Mouse (Mus musculus) ES-E14 (cell line): ENCODE results near the gene Plekhf1. TPM values are rescaled to one million over a fixed set of nuclear protein-coding genes. Genes with fewer than 3 reads are reported as not detected.

Source experiments
- DNase-seq: peaks from one replicate; pipeline ENCODE4 v3.0.0-alpha.2; 2013; ENCODE audit warnings: low read depth, low spot score
- H3K27ac ChIP-seq: 2 replicates; pipeline ENCODE4 v1.5.1; 2012; ENCODE audit warnings: low read depth, mild to moderate bottlenecking, low read length, moderate library complexity, mixed read lengths; ENCODE audit not compliant: poor library complexity, insufficient read depth, severe bottlenecking
- H3K36me3 ChIP-seq: 2 replicates; pipeline ENCODE4 v1.6.1; 2012; ENCODE audit warnings: mild to moderate bottlenecking, low read length, moderate library complexity, mixed read lengths; ENCODE audit not compliant: control insufficient read depth, poor library complexity, insufficient read depth, severe bottlenecking
- H3K4me1 ChIP-seq, 2 experiments: fragments of 150-350 bp in 1 of 2; sonication (generic) in 1 of 2; 2 replicates each; pipeline ENCODE4 v1.6.1; 2012; ENCODE audit warnings: low read length in 2 of 2, mild to moderate bottlenecking in 1 of 2, mixed read lengths in 1 of 2; ENCODE audit not compliant: control insufficient read depth in 2 of 2, insufficient read depth in 2 of 2, poor library complexity in 1 of 2
- H3K4me3 ChIP-seq, 2 experiments: fragments of 150-350 bp in 1 of 2; sonication (generic) in 1 of 2; 2 replicates each; pipeline ENCODE4 v1.5.1; 2012; ENCODE audit warnings: low read length in 2 of 2, low read depth in 1 of 2, mild to moderate bottlenecking in 1 of 2, mixed read lengths in 1 of 2; ENCODE audit not compliant: insufficient read depth in 1 of 2, poor library complexity in 1 of 2, severe bottlenecking in 1 of 2
- H3K9ac ChIP-seq: 2 replicates; pipeline ENCODE4 v1.6.1; 2012; ENCODE audit warnings: low read depth, mild to moderate bottlenecking, low read length, mixed read lengths; ENCODE audit not compliant: poor library complexity, insufficient read depth, severe bottlenecking
- H3K9me3 ChIP-seq: fragments of 150-350 bp; sonication (generic); 2 replicates; pipeline ENCODE4 v1.6.1; 2012; ENCODE audit warnings: low read depth, mild to moderate bottlenecking, low read length; ENCODE audit not compliant: control insufficient read depth, insufficient read depth
- CHD2 ChIP-seq: IDR thresholded peaks from 2 replicates; pipeline ENCODE4 v1.6.1; 2014; ENCODE audit warnings: mild to moderate bottlenecking, low read depth, low read length, inconsistent platforms
- HCFC1 ChIP-seq: IDR thresholded peaks from 2 replicates; pipeline ENCODE4 v1.6.1; 2012; ENCODE audit warnings: low read length, inconsistent platforms, borderline replicate concordance; ENCODE audit not compliant: insufficient read depth
- MAFK ChIP-seq: IDR thresholded peaks from 2 replicates; pipeline ENCODE4 v1.6.1; 2014; ENCODE audit warnings: mild to moderate bottlenecking, low read depth, low read length, inconsistent platforms; ENCODE audit not compliant: insufficient read depth
- ZC3H11A ChIP-seq: IDR thresholded peaks from 2 replicates; pipeline ENCODE4 v1.6.1; 2012; ENCODE audit warnings: low read depth, mild to moderate bottlenecking, inconsistent platforms, low read length, borderline replicate concordance
- ZNF384 ChIP-seq: IDR thresholded peaks from 2 replicates; pipeline ENCODE4 v1.6.1; 2012; ENCODE audit warnings: low read depth, low read length, inconsistent platforms
- in situ Hi-C, 2 experiments: fragments of 600-800 bp; cut with MboI; formaldehyde crosslinking; loops; one replicate each; pipeline ENCODE4 v1.15.1; 2025; ENCODE audit warnings: low sequenced_read_pairs in 2 of 2, inconsistent platforms in 1 of 2; ENCODE audit not compliant: unreplicated experiment in 2 of 2
- total RNA-seq: library from RNA; depleted of rRNA; stranded (reverse); fragments of 300-350 nt; gene quantifications from 2 replicates; pipeline ENCODE4 v1.2.3, GENCODE M21; 2012

Gene Plekhf1
- total RNA-seq, 1 experiment, result 4.8 TPM

DNA sequence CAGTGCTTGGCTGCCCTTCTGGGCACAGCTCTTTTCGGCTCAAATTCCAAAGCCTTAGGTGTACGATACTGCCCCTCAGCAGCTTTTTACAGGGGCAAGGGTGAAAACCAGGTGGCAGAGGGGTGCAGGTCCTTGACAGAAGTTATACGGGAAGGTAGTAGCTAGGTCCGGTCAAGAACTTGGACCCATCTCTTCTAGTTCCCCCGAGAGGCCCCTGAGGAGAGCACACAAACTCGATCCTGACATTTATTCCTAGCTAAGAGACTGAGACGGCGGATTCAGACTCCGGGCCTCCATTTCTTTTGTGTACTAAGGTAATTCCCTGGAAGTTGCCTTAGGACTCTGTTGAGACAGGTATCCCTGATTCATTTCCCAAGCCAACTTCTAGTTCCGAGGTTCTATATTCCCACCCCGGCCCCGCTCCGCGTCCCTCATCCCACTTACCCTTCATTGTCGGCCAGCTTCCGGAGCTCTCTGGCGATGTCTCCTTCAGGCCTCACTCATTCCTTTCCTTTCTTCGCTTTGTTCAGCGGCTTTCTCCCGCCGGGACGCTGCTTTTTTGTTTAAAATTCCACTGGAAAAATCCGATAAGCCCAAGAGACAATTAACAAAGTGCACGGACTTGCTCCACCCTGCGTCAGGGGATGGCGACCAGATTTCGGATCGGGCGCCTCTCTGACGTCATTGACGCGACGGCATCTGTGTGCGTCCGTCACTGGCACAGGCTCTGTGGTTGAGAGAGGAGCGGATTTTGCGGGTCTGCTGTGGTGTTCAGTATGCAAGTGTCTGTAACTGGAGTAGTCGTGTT, 43.1 kb upstream of the Plekhf1 start, which contains the start of gene Pop4:
Pop4 (minus strand) TSS at position 721 of the 808 bp plus-strand sequence.
- Histone ChIP-seq H3K4me3 (peak within 1 kb of the TSS; percentile 81 to 92), H3K9me3 (no peaks in the 10 kb centered on the region), H3K9ac (peak within 1 kb of the TSS; percentile 85), H3K4me1 (0 out of 4 replicates have a peak, but pooled peaks cover 0 to 1% of the 10 kb centered on the region in 2 experiments), H3K27ac (0 out of 2 replicates have a peak within 1 kb of the TSS, but pooled peaks have one; percentile 20), H3K36me3 (peaks cover 7% of the 10 kb centered on the region; the same call in 1 of the 2 replicates)
- DNase-seq, result peak; percentile 90
- TF ChIP-seq MAFK, result no peak
- peak; percentile 79 for TF ChIP-seq HCFC1
- TF ChIP-seq CHD2, result no peak
- TF ChIP-seq ZC3H11A, result no peak
- in situ Hi-C loops, result no loop called here

DNA sequence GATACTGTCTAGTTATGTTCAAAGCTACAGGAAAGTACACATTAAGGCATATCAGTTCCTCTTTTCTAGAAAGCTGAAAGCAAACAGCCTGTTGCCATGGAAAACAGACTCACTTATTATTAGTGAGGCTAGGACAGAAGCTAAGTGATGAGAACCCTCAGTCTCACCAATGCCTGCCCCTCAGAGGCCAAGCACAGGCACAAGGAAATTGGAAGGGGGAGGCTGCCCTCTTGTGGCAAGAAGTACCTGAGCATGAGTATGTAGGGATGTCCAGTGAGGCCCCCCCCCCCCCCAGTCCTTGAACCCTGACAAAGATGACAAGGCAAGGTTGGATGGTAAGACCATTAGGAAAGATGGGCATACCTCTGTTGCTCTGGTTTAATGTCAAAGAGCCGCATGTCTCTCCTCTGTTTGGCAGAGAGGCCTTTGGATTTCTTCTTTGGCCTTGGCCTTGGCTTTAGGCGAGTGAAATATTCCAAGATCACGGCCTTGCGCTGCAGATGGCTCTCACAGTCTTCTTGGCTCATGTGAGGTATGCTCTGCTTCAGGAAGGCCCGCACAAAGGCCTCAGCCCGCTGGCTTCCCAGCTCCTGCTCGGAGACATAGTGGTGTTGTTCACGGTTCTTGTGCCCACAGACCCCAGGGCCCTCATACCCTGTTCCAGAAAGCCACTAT, 39.3 kb upstream of the Plekhf1 start:
- peak; percentile 38; the same call in 1 of the 2 replicates for TF ChIP-seq ZC3H11A
- no peak for TF ChIP-seq MAFK
- TF ChIP-seq ZNF384, result no peak
- Histone ChIP-seq H3K27ac (no peak overlapping the region), H3K9me3 (no peaks in the 10 kb centered on the region), H3K36me3 (peaks cover 30% of the 10 kb centered on the region), H3K4me1 (0 out of 4 replicates have a peak, but pooled peaks cover 0 to 1% of the 10 kb centered on the region in 2 experiments), H3K4me3 (no peak overlapping the region), H3K9ac (no peak overlapping the region)
- peak; percentile 55 for DNase-seq
- in situ Hi-C loops, result loop anchor here in 1 of 2 experiments (10.0 kb wide), 1 partner anchor 72 kb away; no protein-coding TSS in a partner anchor

DNA sequence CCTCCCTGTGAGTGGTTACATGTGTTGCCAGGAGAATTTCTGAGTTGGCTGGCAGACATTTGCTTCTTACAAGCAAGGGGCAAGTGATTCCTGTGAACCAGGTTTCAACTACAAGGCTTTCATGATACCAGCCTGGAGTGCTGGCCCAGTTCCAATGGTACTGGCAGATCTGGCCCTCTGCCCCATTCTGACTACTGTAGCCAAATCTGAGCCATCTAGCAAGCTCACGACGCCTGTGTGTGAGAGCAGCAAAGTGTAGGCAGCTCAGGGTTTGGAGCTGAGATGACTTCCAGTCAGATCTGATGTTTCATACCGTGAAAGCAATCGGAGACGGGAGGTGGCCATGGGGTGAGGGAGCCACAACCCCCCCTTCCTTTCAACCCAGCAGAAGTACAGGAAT, 34.6 kb upstream of the Plekhf1 start:
- DNase-seq, result no peak
- Histone ChIP-seq H3K9me3 (no peaks in the 10 kb centered on the region), H3K9ac (no peak overlapping the region), H3K27ac (no peak overlapping the region), H3K4me1 (peaks cover 0 to 2% of the 10 kb centered on the region in 2 experiments; a peak in 1 of 4 replicates), H3K36me3 (peaks cover 32% of the 10 kb centered on the region), H3K4me3 (no peak overlapping the region)
- TF ChIP-seq HCFC1 (no peak), CHD2 (no peak), ZNF384 (no peak), ZC3H11A (no peak), MAFK (no peak)
- in situ Hi-C loops, result loop anchor here (5.0 to 10.0 kb wide), 2 partner anchors 68 to 70 kb away; no protein-coding TSS in a partner anchor

DNA sequence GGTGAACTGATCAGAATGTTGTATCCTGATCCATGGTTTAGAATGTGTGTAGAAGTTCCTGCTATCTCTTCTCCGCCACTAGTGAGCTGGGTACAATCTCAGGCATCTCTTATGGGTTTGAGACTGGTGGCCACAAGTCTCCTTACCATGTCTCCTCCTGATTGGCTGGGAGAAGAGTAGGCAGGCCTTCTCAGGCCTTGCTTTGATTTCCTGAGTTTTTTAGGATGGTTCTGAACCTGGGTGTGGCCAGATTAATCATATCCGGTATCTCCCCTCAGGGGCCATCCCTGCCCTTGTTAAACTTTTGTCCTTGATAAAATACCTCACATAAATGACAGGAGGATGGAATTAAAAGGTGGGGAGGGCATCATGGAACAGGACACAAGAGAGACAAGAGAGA, 31.8 kb upstream of the Plekhf1 start:
- Histone ChIP-seq H3K9ac (no peak overlapping the region), H3K4me3 (no peak overlapping the region), H3K4me1 (peaks cover 5 to 14% of the 10 kb centered on the region in 2 experiments), H3K36me3 (peaks cover 18% of the 10 kb centered on the region), H3K27ac (no peak overlapping the region), H3K9me3 (no peaks in the 10 kb centered on the region)
- DNase-seq, result no peak
- TF ChIP-seq ZC3H11A (no peak), MAFK (no peak), ZNF384 (no peak), CHD2 (no peak), HCFC1 (no peak)
- in situ Hi-C loops, result loop anchor here (5.0 to 10.0 kb wide), 2 partner anchors 65 to 67 kb away; no protein-coding TSS in a partner anchor
